Mouse (Mus musculus) heart, adult 8-10 months (tissue): ENCODE results near the gene Noxred1. TPM values are rescaled to one million over a fixed set of nuclear protein-coding genes. Genes with fewer than 3 reads are reported as not detected.

Experiments used
- microRNA-seq: library from miRNA; unstranded; fragments of <30 nt; microRNA quantifications from one replicate; pipeline ENCODE4 v1.2.0, GENCODE M21; 2022
- total RNA-seq, 4 experiments: library from RNA; stranded (reverse); gene quantifications; 2 replicates each; pipeline ENCODE4 v1.2.4; 2022

Noxred1 gene
- total RNA-seq, 4 experiments from 2014 or later: 0.33 to 0.66 (median 0.37) TPM; not detected in 1

Small RNA genes within 50 kb of the gene (microRNA-seq; reads per million reads assigned to microRNA genes)
- not detected for gene Gm47293

Other genes with a start within 250 kb of the Noxred1 start
- gene Zdhhc22, start 248.3 kb downstream of the Noxred1 start, total RNA-seq: not detected
- under 1 TPM in 3 of 4 experiments, not detected in 1; 0.08 to 0.28 (median 0.17) TPM for gene Tmem63c, start 217.4 kb downstream of the Noxred1 start, total RNA-seq
- under 1 TPM in 2 of 4 experiments, not detected in 2; 0.16 to 0.47 TPM for gene Ngb, start 136.2 kb downstream of the Noxred1 start, total RNA-seq
- 10 to 100 TPM; 45.5 to 49.6 (median 46.5) TPM for gene Gstz1, start 91.6 kb downstream of the Noxred1 start, total RNA-seq
- 10 to 100 TPM in 2 of 4 experiments, 1 to 10 TPM in 2; 8.0 to 10.8 (median 9.3) TPM for gene Pomt2, start 90.8 kb downstream of the Noxred1 start, total RNA-seq
- under 1 TPM in 1 of 4 experiments, not detected in 3; 0.66 TPM for gene Samd15, start 39.0 kb downstream of the Noxred1 start, total RNA-seq
- gene Tmed8, start 38.3 kb downstream of the Noxred1 start, total RNA-seq: 1 to 10 TPM; 6.3 to 6.9 (median 6.7) TPM
- gene Vipas39, start 27.5 kb upstream of the Noxred1 start, total RNA-seq: 10 to 100 TPM; 23.5 to 25.1 (median 24.0) TPM
- gene Ahsa1, start 27.7 kb upstream of the Noxred1 start, total RNA-seq: 100 to 1,000 TPM; 120 to 139 (median 131) TPM
- not detected for gene Ism2, start 61.0 kb upstream of the Noxred1 start, total RNA-seq
- 10 to 100 TPM; 18.9 to 30.4 (median 20.9) TPM for gene Sptlc2, start 149.6 kb upstream of the Noxred1 start, total RNA-seq
- gene Slirp, start 205.2 kb upstream of the Noxred1 start, total RNA-seq: 100 to 1,000 TPM; 162 to 197 (median 180) TPM
- 10 to 100 TPM in 2 of 4 experiments, 1 to 10 TPM in 2; 7.9 to 11.0 (median 9.7) TPM for gene Alkbh1, start 205.3 kb upstream of the Noxred1 start, total RNA-seq
- 10 to 100 TPM; 40.2 to 51.7 (median 44.9) TPM for gene Snw1, start 233.5 kb upstream of the Noxred1 start, total RNA-seq